Mouse (Mus musculus): Measurements from ENCODE around the gene Gm39566.
A peak's percentile ranks its signal among the peaks of the same experiment; 100 is the strongest.
"Not testable (repeated sequence)": the region's sequence is repeated elsewhere in the genome, so short reads cannot be mapped to it uniquely, and the experiment has no call there.

Gm39566 gene

GRCm38 (mm10) chr11:69815155-69815554 is at the start of gene Gm39566:
TSS of gene Gm39566 (minus strand) at chr11:69815298.
- DNase-seq (ENCODE audit: extremely low read depth, low read depth, low spot score) = no peak

GRCm38 (mm10) chr11:69864138-69864860 is 49.2 kb upstream of the Gm39566 start:
- no peak for DNase-seq (ENCODE audit: extremely low read depth, low read depth, low spot score)

GRCm38 (mm10) chr11:69863729-69864128 is 48.6 kb upstream of the Gm39566 start:
- not testable (repeated sequence) for DNase-seq (ENCODE audit: extremely low read depth, low read depth, low spot score)

- no peak for DNase-seq (ENCODE audit: extremely low read depth, low read depth, low spot score)
Measured at GRCm38 (mm10) chr11:69858113-69858998, 43.3 kb upstream of the Gm39566 start, which contains the start of gene Tnk1. TSS of gene Tnk1 (minus strand) at chr11:69858730.

- no peak for DNase-seq (ENCODE audit: extremely low read depth, low read depth, low spot score)
Measured at GRCm38 (mm10) chr11:69855347-69855746, 40.2 kb upstream of the Gm39566 start.

- no peak for DNase-seq (ENCODE audit: extremely low read depth, low read depth, low spot score)
Measured at GRCm38 (mm10) chr11:69854680-69855079, 39.6 kb upstream of the Gm39566 start.

- no peak for DNase-seq (ENCODE audit: extremely low read depth, low read depth, low spot score)
Measured at GRCm38 (mm10) chr11:69853994-69854393, 38.9 kb upstream of the Gm39566 start.

- no peak for DNase-seq (ENCODE audit: extremely low read depth, low read depth, low spot score)
Measured at GRCm38 (mm10) chr11:69850754-69851153, 35.7 kb upstream of the Gm39566 start.

GRCm38 (mm10) chr11:69849884-69850283 is 34.8 kb upstream of the Gm39566 start:
- no peak for DNase-seq (ENCODE audit: extremely low read depth, low read depth, low spot score)

- DNase-seq (ENCODE audit: extremely low read depth, low read depth, low spot score) = no peak
Measured at GRCm38 (mm10) chr11:69849128-69849527, 34.0 kb upstream of the Gm39566 start.

GRCm38 (mm10) chr11:69848021-69848420 is 32.9 kb upstream of the Gm39566 start:
- DNase-seq (ENCODE audit: extremely low read depth, low read depth, low spot score) = no peak

GRCm38 (mm10) chr11:69846738-69847688 is 31.9 kb upstream of the Gm39566 start:
- DNase-seq (ENCODE audit: extremely low read depth, low read depth, low spot score) = no peak

- no peak for DNase-seq (ENCODE audit: extremely low read depth, low read depth, low spot score)
Measured at GRCm38 (mm10) chr11:69846198-69846680, 31.1 kb upstream of the Gm39566 start, which contains the start of gene Plscr3. TSS of gene Plscr3 (plus strand) at chr11:69846376.

GRCm38 (mm10) chr11:69838714-69839104 is 23.6 kb upstream of the Gm39566 start:
- DNase-seq (ENCODE audit: extremely low read depth, low read depth, low spot score) = no peak

GRCm38 (mm10) chr11:69837952-69838713 is 23.0 kb upstream of the Gm39566 start, which contains the start of gene Tmem256:
TSS of gene Tmem256 (plus strand) at chr11:69838514.
- peak; percentile 91 for DNase-seq (ENCODE audit: extremely low read depth, low read depth, low spot score)

- DNase-seq (ENCODE audit: extremely low read depth, low read depth, low spot score) = no peak
Measured at GRCm38 (mm10) chr11:69837604-69837951, 22.5 kb upstream of the Gm39566 start, which contains the start of gene Nlgn2. TSS of gene Nlgn2 (minus strand) at chr11:69837784.

GRCm38 (mm10) chr11:69836703-69837576 is 21.8 kb upstream of the Gm39566 start:
- no peak for DNase-seq (ENCODE audit: extremely low read depth, low read depth, low spot score)

- DNase-seq (ENCODE audit: extremely low read depth, low read depth, low spot score) = no peak
Measured at GRCm38 (mm10) chr11:69835966-69836335, 20.9 kb upstream of the Gm39566 start.
